Mouse (Mus musculus) frontal cortex, postnatal 36 days (tissue): ENCODE data around the gene Snupn.
"Not testable (repeated sequence)": the region's sequence is repeated elsewhere in the genome, so short reads cannot be mapped to it uniquely, and the experiment has no call there.

Experiments used
- DNase-seq, 2 experiments: peaks; one replicate each; pipeline ENCODE4 v3.0.0; 2022; ENCODE audit warnings: low spot score in 2 of 2

The Snupn gene

DNA sequence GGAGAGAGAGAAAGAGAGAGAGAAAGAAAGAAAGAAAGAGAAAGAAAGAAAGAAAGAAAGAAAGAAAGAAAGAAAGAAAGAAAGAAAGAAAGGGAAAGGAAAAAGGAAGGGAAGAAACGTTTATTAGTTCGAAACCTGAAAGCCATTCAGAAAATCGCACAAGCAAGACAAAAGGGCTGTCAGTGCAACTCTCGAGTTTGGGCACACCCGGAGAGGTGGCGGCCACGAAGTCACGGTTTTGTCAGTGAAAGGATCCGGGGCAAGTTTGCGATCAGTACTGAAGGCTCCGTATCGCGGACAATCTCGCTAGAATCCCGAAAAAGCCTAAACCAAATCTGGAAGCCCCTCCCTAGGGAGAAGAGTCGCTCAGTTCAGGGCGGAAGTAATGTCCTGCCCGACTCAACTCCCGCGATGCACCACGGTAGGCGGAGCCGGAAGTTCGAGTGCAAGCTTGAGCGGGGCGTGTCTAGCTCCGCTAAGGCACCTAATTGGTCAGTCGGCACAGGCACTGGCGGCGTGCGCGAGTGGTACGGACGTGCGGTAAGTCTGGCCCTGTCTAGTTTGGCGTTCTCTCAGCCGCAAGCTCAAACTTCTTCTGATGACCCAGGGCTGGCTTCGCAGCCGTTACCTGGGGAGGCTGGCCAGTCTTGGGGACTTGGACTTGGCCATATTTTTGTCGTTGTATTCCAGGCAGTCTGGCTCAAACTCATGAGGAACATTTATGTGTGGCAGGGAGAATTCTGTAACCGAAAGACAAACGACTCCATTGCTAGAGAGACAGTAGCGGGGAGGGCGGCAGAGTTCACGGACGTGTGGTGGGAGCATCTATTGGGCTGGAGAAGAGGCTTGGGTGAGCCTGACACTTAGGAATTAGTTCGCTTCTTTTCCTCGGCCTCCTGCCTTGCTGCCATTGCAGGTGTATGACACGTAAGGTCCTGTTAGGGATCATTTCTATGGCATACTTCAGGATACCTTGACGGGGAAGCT is at the start of gene Snupn:
Gene Snupn (plus strand): TSS at position 465 of the 987 bp plus-strand sequence.
- peak; percentile 95 to 97 for DNase-seq

DNA sequence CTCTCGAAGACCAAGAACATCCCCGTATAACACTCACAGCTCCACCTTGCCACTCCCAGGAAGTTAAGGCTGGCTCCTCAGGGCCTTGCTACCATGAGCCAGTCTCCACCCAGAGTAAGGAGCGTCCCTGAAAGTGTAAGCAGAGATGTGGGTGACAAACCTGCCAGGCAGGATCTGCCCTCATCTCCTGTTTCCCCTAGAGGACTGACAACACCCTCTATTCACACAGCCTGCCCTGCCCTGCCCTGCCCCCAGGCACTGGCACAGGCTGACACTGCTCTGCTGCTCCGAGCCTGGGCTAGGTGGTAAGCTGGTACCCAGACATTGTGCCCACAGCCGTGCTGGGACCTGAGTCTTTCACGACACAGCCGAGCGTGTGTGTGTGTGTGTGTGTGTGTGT is 49.5 kb upstream of the Snupn start:
- no peak for DNase-seq

DNA sequence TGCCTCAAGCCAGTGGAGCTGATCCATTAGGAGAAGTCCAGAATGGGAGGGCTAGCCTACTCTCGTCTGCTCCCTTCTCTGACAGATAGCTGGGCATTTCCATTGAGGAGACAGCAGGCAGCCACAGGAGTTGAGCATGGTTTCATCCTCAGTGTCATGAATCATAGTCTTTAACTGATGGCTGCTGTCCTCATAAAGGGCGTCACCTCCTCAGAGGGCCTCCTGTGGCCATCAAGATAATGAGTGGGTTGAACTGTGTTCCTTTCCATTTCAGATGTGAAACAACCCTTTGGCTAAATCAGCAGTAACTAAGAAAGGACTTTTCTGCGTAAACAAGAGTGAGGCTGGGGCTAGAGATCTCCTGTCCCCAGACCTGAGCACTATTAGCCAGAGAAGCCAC is 47.0 kb upstream of the Snupn start:
- DNase-seq: no peak

DNA sequence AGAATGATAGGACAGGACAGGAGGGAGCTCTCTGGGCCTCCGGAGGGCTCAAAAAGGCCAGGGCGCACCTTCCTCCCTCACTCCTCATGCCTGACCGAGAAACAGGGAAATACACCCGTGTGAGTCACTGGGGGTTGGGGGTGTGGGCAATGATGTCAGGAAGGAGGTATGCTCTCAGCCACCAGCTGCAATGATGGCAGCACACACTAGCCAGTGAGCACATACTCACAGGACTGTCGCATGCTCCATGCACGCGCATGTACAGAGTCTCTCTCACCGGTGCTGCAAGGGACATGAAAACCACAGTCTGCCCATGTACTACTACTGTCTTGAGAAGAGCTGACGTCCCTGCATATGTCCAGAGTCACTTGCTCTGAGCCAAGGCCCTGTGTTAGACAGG is 43.1 kb upstream of the Snupn start:
- no peak for DNase-seq

DNA sequence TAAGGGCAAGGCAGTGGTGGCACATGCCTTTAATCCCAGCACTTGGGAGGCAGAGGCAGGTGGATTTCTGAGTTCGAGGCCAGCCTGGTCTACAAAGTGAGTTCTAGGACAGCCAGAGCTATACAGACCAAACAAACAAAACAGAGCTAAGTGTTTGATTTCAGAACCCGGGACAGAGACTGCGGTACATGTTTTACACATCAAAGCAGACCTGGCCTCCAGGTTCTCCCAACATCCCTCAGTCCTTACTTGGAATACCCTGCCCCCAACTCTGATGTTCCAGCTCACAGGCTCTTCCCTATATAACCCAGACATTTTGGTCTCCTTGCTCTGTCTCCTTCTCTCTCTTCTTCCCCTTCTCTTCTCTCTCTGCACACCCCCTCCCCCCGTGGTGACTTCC is 40.7 kb upstream of the Snupn start:
- DNase-seq: not testable (repeated sequence)

DNA sequence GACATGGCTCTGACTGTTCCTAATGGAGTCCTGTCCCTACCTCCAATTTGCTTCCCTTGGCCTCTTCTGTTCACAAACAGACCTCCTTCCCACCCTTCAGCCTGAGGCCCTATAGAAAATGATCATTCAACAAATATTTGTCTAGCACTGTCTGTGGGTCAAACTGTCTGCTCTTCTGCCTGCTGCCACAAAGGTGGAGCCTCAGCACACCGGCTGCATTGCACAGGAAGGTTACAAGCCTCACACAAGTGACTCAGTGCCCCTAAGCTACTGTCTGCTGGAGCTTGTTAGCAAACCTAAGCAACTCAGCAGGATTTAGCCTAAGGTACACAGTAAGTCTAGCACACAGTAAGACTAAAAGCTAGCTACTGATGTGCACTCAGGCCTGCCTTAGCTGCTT is 39.7 kb upstream of the Snupn start:
- DNase-seq: no peak

DNA sequence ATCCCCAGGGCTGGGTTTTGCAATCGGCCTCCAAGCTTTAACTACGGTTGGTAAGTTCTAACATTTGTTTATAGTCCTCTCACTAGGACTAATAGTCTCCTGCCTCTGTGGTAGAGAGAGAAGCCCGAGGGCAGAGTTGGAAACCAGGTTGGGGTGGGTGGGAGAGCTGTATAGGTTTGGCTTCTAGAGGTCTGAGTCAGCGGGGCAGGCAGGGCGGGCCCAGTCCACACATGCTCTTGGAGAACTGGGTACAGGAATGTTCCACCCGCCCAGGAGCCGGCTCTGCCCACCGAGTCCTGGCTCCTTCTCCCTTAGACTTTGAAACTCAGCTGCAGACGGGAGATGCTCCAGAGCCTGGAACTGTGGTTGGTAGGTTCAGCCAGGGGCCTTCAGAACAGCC is 36.7 kb upstream of the Snupn start:
- no peak for DNase-seq

DNA sequence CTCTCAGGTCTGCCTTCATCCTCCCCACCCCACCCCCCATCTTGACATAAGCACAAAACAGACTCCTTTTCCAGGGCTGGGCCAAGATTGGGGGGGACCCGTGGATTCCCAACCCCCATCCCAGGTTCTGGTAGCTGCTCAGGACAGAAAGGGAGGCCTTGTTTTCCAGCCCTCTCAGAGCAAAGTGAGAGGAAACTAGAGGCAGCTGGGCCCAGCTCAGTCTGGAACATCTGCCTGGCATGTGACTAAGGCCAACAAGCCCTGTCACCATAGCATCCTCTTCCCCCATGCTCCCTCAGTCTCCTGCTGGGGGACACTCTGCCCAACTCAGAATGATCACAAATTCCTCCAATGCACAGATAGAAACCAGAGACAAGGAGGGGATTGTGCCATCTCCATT is 35.6 kb upstream of the Snupn start:
- no peak for DNase-seq

DNA sequence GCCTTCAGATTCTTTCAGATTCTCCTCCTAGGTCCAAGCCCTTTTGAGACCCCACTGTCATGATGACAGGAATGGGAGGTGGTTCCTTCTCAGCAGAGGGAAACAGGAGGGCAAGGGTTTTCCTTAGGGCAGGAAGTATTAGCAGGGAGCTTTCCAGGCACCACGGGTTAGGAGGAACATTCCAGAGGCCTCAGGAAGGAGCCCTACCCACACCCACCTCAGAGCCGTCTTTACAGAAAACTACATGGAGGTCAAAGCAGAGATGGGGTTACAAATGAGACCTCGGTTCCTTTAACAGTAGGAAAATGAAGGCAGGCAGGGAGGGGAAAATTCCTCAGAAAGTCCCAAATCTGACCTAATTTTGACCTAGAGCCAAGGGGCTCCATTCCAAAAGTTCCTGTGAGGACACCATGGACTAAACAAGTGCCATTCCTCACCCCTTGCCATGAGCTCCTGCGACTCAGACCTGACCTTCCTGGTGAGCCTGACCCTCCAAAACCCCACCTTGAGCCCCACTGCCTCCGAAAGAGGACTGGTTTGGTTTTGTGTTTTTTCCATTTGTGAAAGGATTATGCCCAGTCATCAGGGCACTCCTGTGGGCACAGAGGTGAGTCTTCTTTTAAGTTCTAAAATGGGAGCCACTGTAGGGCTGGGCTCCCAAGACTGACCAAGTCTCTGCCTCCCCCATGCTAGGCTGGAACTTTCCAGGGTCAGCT is 34.8 kb upstream of the Snupn start:
- no peak for DNase-seq

DNA sequence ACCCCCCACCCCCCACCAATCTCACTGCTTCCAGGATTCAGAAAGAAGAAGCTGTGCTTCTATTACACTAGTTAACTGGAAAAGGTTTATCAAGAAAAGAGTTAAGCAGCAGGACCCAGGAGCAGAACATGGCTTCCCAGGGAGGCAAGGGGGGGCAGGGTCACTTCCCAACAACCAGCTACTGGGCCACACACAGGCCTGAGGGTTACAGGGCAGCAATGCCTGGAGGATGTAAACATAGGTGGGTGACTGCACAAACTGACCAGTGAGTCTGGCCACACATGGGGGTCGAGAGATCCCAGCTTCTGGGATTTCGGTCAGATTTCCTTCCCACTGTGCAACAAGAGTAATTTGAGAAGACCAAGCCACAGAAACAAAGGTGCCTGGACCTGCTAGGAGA is 33.5 kb upstream of the Snupn start:
- DNase-seq: no peak

DNA sequence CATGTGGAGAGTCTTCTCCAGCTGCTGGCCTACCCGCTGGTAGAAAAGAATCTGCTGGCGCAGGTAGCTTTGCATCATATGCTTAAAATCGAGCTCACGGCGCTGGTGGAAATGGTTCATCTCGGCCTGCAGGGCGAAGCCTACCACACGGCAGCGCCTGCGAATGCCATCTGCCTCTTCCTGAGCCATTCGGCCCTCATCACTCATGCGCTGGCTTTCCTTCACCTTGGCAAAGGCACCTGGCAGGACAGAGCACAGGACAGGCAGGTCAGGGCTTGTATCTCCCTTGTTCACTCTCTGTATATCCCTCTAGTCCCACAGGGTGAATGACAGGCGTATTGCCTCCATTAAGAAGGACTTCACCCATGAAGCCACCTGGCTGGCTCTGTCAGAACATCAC is 32.2 kb upstream of the Snupn start:
- DNase-seq: no peak

DNA sequence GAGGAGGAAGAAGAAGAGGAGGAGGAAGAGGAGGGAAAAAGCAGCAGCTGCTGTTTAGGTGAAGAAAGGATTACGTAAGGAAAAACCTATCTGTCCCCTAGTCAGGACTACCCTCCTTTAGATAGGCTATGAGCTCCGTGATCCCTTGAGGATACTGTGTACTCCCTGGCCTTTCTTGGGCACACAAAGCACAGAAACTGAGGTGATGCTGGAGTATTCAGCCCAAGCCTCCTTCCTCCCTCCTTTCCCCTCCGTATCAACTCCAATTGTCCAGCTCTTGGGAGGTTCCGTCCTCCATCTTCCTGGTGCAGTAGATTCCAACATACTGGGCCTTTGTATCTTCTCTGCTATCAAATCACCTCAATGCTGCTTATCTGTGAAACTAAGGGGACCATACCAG is 27.9 kb upstream of the Snupn start:
- no peak for DNase-seq

DNA sequence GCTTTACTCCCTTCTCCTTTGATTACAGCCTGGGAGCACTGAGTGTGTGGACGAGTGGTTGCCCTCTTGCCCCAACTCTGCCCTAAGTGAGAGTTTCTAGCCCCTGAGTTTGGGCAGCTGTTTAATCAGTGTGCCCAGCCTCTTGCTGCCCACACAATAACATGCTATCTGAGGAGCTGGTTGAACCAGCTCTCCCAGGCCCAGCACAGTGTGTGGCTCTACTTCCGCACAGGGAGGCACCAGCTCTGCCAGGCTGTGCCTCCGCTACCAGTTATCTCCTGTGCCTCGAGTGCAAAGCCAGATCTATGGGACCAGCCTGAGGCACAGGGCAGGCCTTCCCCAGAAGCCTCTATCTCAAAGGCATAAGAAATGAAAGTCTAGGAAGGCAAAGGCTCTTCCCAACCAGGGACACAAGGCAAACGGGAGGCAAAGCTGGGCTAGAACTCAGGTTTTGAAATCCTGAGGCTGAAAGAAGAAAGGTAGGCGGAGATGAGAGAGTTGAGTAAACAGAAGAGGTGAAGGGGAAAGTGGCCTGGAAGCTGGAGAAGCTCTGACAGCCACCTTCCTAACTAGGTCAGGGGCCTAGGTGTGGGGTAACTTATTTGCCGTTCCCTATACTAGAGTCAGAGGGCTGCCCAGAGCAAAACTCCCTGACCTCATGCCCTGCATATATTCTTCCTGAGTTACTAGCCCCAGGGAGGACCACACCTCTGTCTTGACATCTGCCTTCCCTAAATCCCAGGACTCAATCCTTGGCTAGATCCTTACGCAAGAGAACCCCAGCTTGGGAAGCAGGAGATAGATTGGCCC is 26.6 kb upstream of the Snupn start:
- no peak for DNase-seq

DNA sequence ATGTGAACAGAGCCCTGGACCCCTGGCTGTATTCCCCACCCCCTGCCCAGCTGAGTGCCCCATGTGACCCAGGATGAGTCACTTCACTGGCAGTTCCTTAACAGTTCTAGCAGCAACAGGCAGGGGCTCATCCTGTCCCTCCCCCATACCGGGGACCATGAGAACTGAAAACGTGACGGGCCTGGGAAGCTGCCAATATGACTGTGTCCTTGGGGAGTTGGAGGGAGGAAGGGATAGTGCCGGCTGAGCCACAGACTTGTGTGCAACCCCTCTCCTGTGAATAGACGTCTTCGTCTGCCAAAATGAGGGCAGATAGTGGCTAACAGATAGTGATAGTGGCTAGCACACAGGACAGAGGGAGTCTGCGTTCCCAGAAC is 26.0 kb upstream of the Snupn start:
- DNase-seq: peak in 1 of 2 experiments; percentile 23

DNA sequence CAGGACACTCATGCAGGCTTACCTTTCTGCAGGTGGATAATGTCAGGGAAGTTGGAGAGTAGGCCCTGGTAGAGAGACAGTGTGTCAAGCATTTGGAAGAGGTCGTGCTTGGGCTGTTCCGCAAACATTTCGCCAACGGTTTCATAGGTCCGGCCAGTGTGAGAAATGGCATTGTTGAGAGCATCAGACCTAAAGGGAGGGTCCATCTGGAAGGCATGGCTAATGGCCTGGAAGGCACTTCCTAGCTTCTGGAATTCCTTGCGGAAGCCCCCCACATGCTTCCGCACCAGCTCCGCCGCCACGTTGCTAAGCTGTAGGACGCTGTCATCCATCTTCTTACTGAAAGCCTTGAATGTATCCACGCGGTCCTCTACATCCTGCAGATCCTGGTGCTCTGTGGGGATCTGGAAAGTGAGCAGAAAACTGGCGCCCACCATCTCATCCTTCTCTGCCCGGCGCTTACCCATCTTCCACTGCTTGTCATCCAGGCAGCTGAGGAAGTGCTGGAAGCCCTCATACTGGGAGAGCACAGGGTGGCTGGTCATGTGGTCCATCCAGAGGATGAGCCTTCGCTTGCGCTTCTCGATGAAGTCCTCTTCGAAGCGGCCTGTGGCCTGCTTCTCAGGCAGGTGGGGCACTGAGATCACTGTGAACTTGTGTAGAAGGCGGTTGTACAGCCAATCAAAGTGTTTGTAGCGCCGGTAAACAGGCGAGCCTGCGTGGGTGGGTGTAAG is 25.2 kb upstream of the Snupn start:
- no peak for DNase-seq

DNA sequence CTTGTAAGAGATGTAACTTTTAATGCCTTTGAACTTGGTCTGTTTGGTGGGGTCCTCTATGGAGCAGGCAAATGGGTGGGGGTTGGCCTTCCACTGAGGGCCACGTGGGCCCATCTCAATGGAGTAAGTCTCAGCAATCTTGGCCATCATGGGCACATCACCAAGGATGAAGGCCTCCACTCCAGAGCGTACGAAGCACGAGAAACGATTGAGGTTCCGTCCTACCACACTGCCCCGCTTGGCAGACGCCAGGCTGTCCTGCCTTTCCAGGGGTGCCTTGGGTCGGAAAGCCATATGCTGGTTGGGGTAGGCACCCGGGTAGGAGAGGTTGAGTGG is 24.7 kb upstream of the Snupn start:
- no peak for DNase-seq

DNA sequence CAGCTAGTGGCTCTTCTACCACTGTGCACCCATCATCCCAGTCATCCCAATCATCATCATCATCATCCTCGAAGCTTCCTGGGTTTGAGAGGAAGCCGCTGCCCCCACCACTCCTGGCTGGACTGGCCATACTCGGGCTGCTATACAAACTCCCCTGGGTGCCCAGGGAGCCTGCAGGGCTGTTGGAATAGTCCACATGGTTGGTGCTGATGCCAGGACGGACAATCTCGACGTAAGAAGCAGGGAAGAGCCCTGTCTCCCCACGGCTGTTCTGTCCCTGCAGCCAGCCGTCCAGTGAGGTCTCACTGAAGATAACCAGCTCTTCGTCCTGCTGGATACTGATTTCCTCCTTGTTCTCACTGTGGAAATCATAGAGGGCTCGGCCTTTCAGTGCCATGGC is 24.3 kb upstream of the Snupn start:
- no peak for DNase-seq

DNA sequence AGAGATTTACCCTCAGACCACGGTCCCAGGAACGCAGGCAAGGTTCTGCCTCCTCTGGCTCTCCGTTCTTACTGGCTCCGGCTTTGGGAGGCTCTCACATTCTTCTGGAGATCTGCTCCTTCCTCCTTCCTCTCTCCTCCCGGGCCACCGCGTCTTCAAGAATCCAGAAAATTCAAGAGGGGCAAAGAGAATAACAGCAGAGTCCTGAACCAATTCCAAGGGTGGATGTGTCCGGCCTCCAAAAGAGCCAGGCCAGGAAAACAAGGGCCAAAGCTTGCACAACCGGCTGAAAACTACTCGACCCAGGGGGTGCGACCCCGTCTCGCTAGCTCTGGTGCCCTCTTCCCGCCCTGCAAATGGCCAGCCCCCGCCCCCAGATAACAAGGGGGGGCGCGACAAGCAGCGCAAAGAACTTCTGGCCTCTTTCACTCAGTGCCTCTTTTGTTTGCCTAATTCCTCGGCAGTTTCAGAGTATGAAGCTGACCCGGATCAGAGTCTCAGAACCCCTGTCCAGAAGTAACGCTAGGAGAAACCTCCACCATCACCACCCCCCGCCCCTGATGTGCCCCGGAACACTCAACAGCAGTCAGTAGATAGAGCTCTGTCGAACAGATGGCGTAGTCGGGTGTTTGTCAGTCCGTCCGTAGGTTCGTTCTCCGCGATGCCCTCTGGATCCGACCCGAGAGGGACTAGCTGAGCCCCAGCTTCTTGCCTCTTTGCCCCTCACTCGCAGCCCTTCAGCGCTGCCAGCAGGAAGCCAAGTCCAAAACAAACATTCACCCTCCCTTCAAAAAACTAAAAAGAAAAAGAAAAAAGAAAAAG is 23.3 kb upstream of the Snupn start:
- no peak for DNase-seq

DNA sequence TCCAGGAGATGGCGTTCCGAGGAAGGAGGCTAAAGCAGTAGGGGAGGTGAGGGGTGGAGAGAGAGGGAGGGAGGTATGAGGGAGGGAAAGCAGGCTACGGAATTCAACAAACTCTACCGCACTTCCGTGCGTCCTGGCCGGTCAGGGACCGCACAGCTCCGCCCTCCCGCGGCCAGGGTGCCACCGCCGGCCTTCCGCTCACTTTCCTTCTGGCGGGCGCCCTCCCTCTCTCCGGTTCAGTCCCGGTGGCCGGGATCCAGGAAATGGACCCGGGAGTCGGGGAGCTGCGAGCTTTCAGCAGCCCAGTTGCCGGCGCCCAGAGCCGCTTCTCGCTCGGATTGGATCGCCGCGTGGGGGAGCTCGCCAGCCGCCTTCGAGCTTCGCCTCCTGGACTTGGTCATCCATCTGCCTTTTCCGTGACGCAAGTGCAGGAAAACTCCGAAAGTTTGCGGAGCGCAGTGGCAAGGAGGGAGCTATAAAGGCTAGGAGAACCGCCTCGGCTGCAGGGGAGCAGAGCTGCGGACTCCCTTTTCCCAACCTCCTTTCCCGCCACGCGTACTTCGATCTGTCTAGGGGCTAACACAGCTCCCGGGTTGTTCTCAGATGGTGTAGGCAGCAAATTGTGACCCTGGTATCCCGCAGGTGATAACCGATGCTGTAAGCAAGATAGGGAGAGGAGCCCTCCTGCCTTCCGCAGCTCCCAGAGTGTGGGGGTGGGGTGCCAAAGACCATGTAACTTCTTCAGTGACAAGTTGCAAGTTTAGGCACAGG is 22.5 kb upstream of the Snupn start, which contains the start of gene Snx33:
Gene Snx33 (minus strand): TSS at position 331 of the 771 bp plus-strand sequence.
- DNase-seq: peak; percentile 87 to 88

DNA sequence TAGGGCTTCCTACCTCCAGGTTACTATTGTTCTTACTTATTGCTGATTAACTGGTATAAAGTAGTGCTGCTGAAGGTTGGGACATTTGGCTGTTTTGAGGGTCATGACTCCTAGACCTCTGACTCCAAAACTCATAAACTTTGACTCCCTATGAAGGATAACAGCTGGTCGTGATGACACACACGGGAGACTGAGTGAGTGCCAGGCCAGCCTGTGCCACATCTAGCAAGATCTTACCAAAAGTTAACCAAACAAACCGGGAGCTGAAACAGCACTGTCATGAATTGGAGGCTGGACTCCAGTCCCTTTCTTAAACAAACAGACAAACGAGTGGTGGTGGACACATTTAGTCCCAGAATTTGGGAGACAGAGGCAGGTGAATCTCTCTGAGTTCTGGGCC is 21.2 kb upstream of the Snupn start:
- no peak for DNase-seq
